Mouse (Mus musculus) forebrain, embryonic 14.5 days (tissue): ENCODE results near the gene Il13ra1. TPM values are rescaled to one million over a fixed set of nuclear protein-coding genes. Genes with fewer than 3 reads are reported as not detected.

ENCODE experiments used
- ATAC-seq: fragments of 200-750 bp; cut with Nextera tagmentation; 2 replicates; pipeline ENCODE4 v1.8.0; 2017; ENCODE audit warnings: mild to moderate bottlenecking, moderate library complexity
- DNase-seq: peaks from one replicate; pipeline ENCODE4 v3.0.0-alpha.2; 2015; ENCODE audit warnings: low spot score
- H3K27ac ChIP-seq: fragments of 300-500 bp; sonication (generic); 2 replicates; pipeline ENCODE4 v1.5.1; 2014; ENCODE audit warnings: low read depth, mild to moderate bottlenecking, control low read depth, low read length, moderate library complexity
- H3K27me3 ChIP-seq: fragments of 300-500 bp; sonication (generic); replicated peaks from 2 replicates; pipeline ENCODE4 v1.6.1; 2014; ENCODE audit warnings: low read length, control low read depth, mixed read lengths; ENCODE audit not compliant: control insufficient read depth, insufficient read depth
- H3K36me3 ChIP-seq: fragments of 300-500 bp; sonication (generic); 2 replicates; pipeline ENCODE4 v1.6.1; 2014; ENCODE audit warnings: low read length, control low read depth; ENCODE audit not compliant: control insufficient read depth, insufficient read depth
- H3K4me1 ChIP-seq: fragments of 300-500 bp; sonication (generic); 2 replicates; pipeline ENCODE4 v1.6.1; 2014; ENCODE audit warnings: antibody characterized with exemption, low read length, control low read depth; ENCODE audit not compliant: control insufficient read depth, insufficient read depth
- H3K4me2 ChIP-seq: fragments of 300-500 bp; sonication (generic); 2 replicates; pipeline ENCODE4 v1.6.1; 2014; ENCODE audit warnings: mild to moderate bottlenecking, control low read depth, low read length
- H3K4me3 ChIP-seq: fragments of 300-500 bp; sonication (generic); 2 replicates; pipeline ENCODE4 v1.5.1; 2014; ENCODE audit warnings: low read depth, low read length, control low read depth
- H3K9ac ChIP-seq: fragments of 300-500 bp; sonication (generic); 2 replicates; pipeline ENCODE4 v1.6.1; 2014; ENCODE audit warnings: mild to moderate bottlenecking, low read length, control low read depth, moderate library complexity
- H3K9me3 ChIP-seq: fragments of 300-500 bp; sonication (generic); replicated peaks from 2 replicates; pipeline ENCODE4 v1.6.1; 2016; ENCODE audit warnings: low read length, control low read depth, mixed read lengths; ENCODE audit not compliant: control insufficient read depth
- WGBS: fragments of 180-500 bp; shearing (Covaris S2); extraction: QIAGEN DNeasy Blood & Tissue Kit; methylation state at CpG from one replicate; pipeline ENCODE4 v1.1.7; 2014; 5-methylcytosine and 5-hydroxymethylcytosine counted together
- polyA plus RNA-seq: library from polyadenylated mRNA; unstranded; fragments of >200 nt; fragmentation: Nextera tagmentation; extraction: Ambion mirVana; gene quantifications from 2 replicates; pipeline ENCODE4 v1.2.1, GENCODE M21; 2014

Gene Il13ra1
- polyA plus RNA-seq, 1 experiment from 2014 or later: 5.2 TPM

DNA sequence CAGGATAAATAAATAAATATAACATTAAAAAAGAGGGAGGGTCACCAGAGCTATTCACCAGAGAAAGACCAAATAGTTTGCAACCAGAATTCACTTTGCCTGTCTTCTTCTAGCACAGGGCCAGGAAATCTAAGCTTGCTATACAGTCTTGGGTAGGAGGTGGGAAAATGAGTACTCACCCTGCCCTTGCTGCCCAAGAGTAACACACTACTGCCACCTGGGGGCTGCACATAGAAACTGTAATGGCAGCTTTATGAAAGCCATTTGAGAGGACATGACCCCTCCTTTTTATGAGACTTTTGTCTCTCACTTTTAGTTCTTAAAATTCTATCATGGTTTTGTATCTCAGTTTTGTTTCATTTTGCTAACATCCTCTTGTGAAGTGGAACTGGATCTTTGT, 71.7 kb downstream of the Il13ra1 start:
- Histone ChIP-seq H3K4me2 (no peak overlapping the region), H3K27ac (no peak overlapping the region), H3K9me3 (no peaks in the 10 kb centered on the region), H3K4me1 (no peaks in the 10 kb centered on the region), H3K36me3 (no peaks in the 10 kb centered on the region), H3K4me3 (no peak overlapping the region), H3K27me3 (no peaks in the 10 kb centered on the region), H3K9ac (no peak overlapping the region)
- DNase-seq: peak; percentile 70
- ATAC-seq: peak; percentile 40; the same call in 1 of the 2 replicates

DNA sequence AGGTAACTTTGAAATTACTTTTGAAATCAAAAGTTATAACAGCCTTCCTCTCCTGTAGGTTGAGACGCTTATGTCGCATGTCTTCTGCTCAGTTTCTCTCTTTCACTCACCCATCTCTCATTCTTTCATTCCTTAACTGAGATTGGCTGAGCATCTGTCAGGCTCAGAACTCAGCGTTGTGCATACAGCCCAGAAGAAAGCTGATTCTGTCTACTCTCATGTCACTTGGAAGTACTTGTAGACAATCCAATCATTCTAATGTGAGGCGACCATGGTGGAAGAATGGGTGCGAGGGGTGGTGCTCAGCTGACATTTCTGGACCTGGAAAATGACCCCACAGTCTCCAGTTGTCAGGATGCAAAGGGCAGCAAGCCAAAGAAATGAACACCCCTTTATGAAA, 74.1 kb downstream of the Il13ra1 start:
- Histone ChIP-seq H3K27ac (no peak overlapping the region), H3K4me2 (no peak overlapping the region)
- WGBS: 59% methylated on average over 5 of the region's 5 CpGs

DNA sequence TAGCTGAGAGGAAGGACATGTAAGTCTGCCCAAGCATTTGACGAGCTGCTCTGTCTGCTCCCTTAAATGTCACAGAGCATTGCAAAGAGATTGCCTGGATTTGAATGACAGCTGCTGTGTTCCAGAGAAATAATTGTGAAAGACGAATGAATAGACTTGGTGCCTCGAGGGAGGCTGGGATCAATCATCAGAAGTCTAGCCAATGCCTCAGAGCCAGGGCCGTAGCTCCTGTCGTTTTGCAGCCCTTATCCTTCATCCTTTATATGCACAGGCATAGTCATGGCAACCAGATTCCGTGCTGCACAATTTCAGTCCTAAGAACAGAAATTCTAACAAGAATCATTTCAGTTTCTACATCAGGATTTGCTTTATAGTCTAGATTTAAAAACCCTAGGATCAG, 74.5 kb downstream of the Il13ra1 start:
- DNase-seq (peak; percentile 39), ATAC-seq (peak; percentile 72)
- H3K27me3 ChIP-seq: no peaks in the 10 kb centered on the region
- H3K9me3 ChIP-seq: no peaks in the 10 kb centered on the region
- H3K27ac ChIP-seq: no peak overlapping the region
- H3K4me3 ChIP-seq: no peak overlapping the region
- H3K36me3 ChIP-seq: no peaks in the 10 kb centered on the region
- no peaks in the 10 kb centered on the region for H3K4me1 ChIP-seq
- no peak overlapping the region for H3K9ac ChIP-seq
- no peak overlapping the region for H3K4me2 ChIP-seq
- WGBS: 39% methylated on average over 6 of the region's 6 CpGs

More for the DNA sequence above, 74.1 kb downstream of the Il13ra1 start:
- H3K9ac ChIP-seq: no peak overlapping the region
- DNase-seq (no peak), ATAC-seq (peak; percentile 44; the same call in 1 of the 2 replicates)
- H3K27me3 ChIP-seq: no peaks in the 10 kb centered on the region
- no peaks in the 10 kb centered on the region for H3K4me1 ChIP-seq
- no peaks in the 10 kb centered on the region for H3K36me3 ChIP-seq
- no peak overlapping the region for H3K4me3 ChIP-seq
- no peaks in the 10 kb centered on the region for H3K9me3 ChIP-seq

DNA sequence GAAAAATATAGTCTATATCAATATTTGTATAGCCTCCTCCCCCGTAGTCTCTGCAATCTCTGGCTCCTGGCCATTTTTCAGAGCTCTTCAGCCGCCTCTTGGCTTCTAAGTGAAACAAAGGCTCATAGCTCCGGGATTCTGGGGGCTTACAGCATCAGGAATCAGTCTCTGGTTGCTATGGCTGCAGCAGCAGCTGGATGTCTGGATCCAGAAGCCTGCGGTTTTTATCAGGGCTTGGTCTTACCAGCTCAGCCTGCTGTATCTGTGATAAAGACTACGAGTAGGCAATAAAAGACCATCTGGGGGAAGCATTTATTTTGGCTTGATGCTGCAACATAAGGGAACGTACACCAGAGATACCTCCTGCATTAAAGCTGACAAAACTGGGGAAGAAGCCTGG, 82.0 kb downstream of the Il13ra1 start:
- DNase-seq: peak; percentile 75
- H3K4me2 ChIP-seq: no peak overlapping the region
- 31% methylated on average over 6 of the region's 6 CpGs for WGBS

DNA sequence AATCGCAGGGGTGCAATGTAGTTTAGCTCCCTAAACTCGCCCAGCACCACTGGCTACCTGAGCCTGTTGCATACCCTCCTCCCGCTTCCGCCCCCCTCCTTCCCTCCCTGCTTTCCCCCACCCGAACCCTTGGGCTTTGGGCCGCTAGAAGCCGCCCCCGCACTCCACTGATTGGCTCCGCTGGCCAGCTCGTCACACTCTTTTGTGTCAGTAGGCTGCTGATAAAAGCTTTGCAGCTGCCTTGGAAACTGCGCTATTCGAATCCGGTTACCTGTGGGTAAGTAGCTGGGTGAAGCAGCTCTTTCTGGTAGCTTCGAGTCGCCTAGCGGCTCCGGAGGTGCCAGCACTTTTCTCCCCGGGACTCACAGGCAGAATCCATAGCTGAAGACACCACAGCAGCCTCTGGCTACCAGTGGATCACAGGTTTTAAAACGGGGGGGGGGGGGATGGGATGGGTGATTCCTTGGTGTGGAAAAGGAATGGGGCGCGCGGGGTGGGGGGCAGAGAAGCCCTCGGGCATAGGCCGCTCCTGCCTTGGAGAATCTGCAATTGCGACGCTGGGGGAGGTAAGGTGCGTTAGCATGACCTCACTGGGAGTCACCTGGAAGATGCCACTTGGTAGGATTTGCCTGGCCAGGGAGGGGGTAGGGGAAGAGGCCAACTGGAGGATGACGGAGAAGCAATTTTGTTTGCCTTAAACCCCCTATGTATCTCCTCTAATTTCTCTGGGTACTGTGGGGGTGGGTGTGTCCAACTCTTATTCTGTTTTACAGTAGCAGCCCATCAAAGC, 84.0 kb downstream of the Il13ra1 start, which contains the start of gene Zcchc12:
Gene Zcchc12 (plus strand): TSS at position 169 of the 790 bp plus-strand sequence.
- WGBS: 34% methylated on average over 28 of the region's 28 CpGs
- H3K4me1 ChIP-seq: no peaks in the 10 kb centered on the region
- ATAC-seq: peak; percentile 79
- DNase-seq: peak; percentile 75
- H3K27me3 ChIP-seq: no peaks in the 10 kb centered on the region
- peak within 1 kb of the TSS; percentile 35 for H3K4me3 ChIP-seq
- H3K9me3 ChIP-seq: no peaks in the 10 kb centered on the region
- H3K27ac ChIP-seq: peak within 1 kb of the TSS; percentile 68
- H3K9ac ChIP-seq: peak within 1 kb of the TSS; percentile 55
- no peaks in the 10 kb centered on the region for H3K36me3 ChIP-seq
- H3K4me2 ChIP-seq: peak within 1 kb of the TSS; percentile 44

More for the DNA sequence above, 82.0 kb downstream of the Il13ra1 start:
- H3K9ac ChIP-seq: no peak overlapping the region
- H3K4me1 ChIP-seq: no peaks in the 10 kb centered on the region
- peak; percentile 58; the same call in 1 of the 2 replicates for ATAC-seq
- H3K4me3 ChIP-seq: no peak overlapping the region
- no peaks in the 10 kb centered on the region for H3K36me3 ChIP-seq
- no peaks in the 10 kb centered on the region for H3K9me3 ChIP-seq
- H3K27me3 ChIP-seq: no peaks in the 10 kb centered on the region
- H3K27ac ChIP-seq: peak overlapping the region; percentile 40

DNA sequence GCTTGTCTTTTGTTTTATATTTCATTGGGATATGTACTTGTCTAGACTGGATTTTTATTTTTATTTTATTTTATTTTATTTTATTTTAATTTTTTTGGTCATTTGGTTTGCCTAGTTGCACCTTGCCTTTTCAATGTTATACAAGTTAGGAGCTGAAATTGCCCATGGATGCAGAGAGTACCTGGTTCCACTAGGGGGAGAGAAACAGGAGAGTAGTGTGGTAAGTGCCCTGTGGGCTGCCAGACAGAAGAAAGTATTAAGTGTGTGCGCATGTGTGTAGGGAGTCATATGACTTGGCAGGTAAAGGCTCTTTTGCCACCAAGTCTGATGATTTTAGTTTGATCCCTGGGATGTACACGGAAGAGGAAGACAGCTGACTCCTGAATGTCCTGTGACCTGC, 97.6 kb downstream of the Il13ra1 start:
- H3K9me3 ChIP-seq: no peaks in the 10 kb centered on the region
- H3K4me2 ChIP-seq: no peak overlapping the region
- no peaks in the 10 kb centered on the region for H3K36me3 ChIP-seq
- WGBS: 78% methylated on average over 2 of the region's 2 CpGs
- no peak overlapping the region for H3K4me3 ChIP-seq
- no peak overlapping the region for H3K9ac ChIP-seq
- H3K27ac ChIP-seq: no peak overlapping the region
- ATAC-seq (no peak), DNase-seq (no peak)
- H3K27me3 ChIP-seq: no peaks in the 10 kb centered on the region
- no peaks in the 10 kb centered on the region for H3K4me1 ChIP-seq

DNA sequence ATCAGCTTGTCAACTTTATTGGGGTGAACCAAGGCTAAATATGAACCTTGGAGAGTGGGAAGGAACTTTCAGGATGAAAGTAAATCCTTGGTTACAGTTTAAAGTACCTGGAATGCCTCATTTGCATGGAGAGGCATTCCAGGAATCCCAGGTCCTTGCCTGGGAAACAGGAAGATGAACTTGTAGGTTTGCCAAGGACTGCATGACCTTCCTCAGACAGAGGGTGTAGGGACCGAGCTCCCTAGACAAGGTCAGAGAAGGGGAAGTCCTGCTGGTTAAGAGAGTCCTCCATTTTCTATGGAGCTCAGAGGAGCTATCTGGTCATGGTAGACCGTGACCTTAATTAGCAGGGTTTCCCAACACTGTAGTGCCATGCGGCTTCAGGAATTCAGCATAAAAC, 99.3 kb downstream of the Il13ra1 start:
- no peak overlapping the region for H3K4me3 ChIP-seq
- H3K27ac ChIP-seq: no peak overlapping the region
- no peaks in the 10 kb centered on the region for H3K9me3 ChIP-seq
- no peak overlapping the region for H3K4me2 ChIP-seq
- WGBS: 83% methylated on average over 3 of the region's 3 CpGs
- H3K4me1 ChIP-seq: no peaks in the 10 kb centered on the region
- H3K27me3 ChIP-seq: no peaks in the 10 kb centered on the region
- H3K36me3 ChIP-seq: no peaks in the 10 kb centered on the region
- no peak for DNase-seq
- ATAC-seq: no peak
- H3K9ac ChIP-seq: no peak overlapping the region

Other genes starting within 250 kb of the Il13ra1 start
- gene Dock11, start 223.3 kb upstream of the Il13ra1 start, polyA plus RNA-seq: 19.0 and 20.2 TPM in 2 replicates
- 202 and 243 TPM in 2 replicates for gene Zcchc12, start 83.8 kb downstream of the Il13ra1 start, polyA plus RNA-seq
- gene Lonrf3, start 216.2 kb downstream of the Il13ra1 start, polyA plus RNA-seq: 0.98 and 1.3 TPM in 2 replicates